Mouse (Mus musculus): ENCODE measurements at regions not wholly inside any gene's neighbourhood (a gene's known extent, or its start where the extent isn't known, plus 50 kb on each side); places are given as distances from the start of the nearest gene placed in this dataset.

DNA sequence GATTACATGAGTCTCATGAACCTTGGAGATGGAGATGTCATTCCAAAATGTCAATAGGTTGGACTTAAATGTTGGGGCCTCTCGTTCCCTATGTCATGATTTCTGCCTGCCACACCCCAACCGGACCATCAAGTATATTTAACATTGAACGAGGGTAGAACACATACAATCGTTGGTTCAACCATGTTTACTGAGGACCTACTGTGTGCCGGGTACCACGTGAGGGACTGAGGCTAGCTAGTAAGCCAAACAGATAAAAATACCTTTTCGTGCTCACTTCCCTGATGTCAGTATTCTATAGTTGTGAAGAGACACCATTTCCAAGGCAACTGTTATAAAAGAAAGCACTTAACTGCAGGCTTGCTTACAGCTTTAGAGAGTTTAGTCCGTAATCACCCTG is 70.6 kb upstream of the Tnrc6c start:
- Histone ChIP-seq H3K4me1 (ENCODE audit: control insufficient read depth, insufficient read depth, low read length) (no peaks in the 10 kb centered on the region), H3K4me3 (ENCODE audit: low read length) (no peak overlapping the region), H3K9me3 (ENCODE audit: control insufficient read depth, low read length) (no peaks in the 10 kb centered on the region), H3K27me3 (ENCODE audit: control insufficient read depth, insufficient read depth, low read length) (no peaks in the 10 kb centered on the region), H3K4me2 (replicated peaks; ENCODE audit: low read depth, low read length) (no peak overlapping the region), H3K9ac (ENCODE audit: low read depth, low read length) (no peak overlapping the region), H3K27ac (ENCODE audit: low read depth, low read length) (no peak overlapping the region), H3K36me3 (ENCODE audit: control insufficient read depth, insufficient read depth, low read length) (no peaks in the 10 kb centered on the region)
- ATAC-seq (ENCODE audit: low FRiP score, low TSS enrichment) = no peak
- whole genome bisulfite sequencing = 94% methylated on average over 8 of the region's 8 CpGs

DNA sequence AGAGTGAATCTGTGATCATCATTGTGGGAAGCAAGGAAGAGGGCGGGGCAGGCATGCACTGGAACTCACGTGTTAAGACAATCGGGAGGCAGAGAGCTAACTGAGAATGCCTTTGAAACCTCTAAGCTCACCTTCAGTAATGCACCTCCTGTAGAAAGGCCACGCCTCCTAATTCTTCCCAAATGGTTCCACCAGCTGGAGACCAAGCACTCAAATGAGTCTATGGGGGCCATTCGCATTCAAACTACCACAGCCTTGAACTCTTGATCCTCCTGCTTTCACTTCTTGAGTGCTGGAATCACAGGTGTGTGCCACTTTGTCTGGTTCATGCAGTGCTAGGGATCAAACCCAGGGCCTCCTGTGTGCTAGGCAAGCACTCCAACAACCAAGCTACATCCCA is 68.5 kb upstream of the Tnrc6c start:
- Histone ChIP-seq H3K4me3 (ENCODE audit: low read length) (no peak overlapping the region), H3K9ac (ENCODE audit: low read depth, low read length) (no peak overlapping the region), H3K27me3 (ENCODE audit: control insufficient read depth, insufficient read depth, low read length) (no peaks in the 10 kb centered on the region), H3K27ac (ENCODE audit: low read depth, low read length) (no peak overlapping the region), H3K4me2 (replicated peaks; ENCODE audit: low read depth, low read length) (no peak overlapping the region), H3K36me3 (ENCODE audit: control insufficient read depth, insufficient read depth, low read length) (no peaks in the 10 kb centered on the region), H3K4me1 (ENCODE audit: control insufficient read depth, insufficient read depth, low read length) (no peaks in the 10 kb centered on the region), H3K9me3 (ENCODE audit: control insufficient read depth, low read length) (no peaks in the 10 kb centered on the region)
- WGBS = 84% methylated on average over 5 of the region's 5 CpGs
- ATAC-seq (ENCODE audit: low FRiP score, low TSS enrichment) = no peak

DNA sequence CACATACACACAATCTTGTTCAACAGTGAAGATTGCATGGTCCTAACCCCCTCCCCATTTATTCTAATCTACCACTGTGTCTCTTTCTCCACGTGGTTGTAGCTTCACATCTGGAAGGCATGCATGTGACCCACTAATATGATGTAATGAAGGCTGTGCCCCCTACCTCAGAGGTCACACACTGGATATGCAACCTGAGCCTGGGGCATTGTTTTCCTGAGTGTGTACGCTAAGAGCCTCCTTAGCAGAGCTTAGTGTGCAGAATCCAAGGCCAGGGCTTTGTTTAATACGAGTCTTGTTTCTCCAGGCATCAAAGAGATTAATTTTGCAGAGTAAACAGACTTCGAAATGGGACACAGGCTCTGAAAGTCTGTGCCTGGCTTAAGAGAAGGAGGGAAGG is 68.0 kb upstream of the Tnrc6c start:
- no peak overlapping the region for H3K27ac ChIP-seq (ENCODE audit: low read depth, low read length)
- H3K9ac ChIP-seq (ENCODE audit: low read depth, low read length) = no peak overlapping the region
- no peaks in the 10 kb centered on the region for H3K4me1 ChIP-seq (ENCODE audit: control insufficient read depth, insufficient read depth, low read length)
- no peak for ATAC-seq (ENCODE audit: low FRiP score, low TSS enrichment)
- no peak overlapping the region for H3K4me3 ChIP-seq (ENCODE audit: low read length)
- WGBS = 44% methylated on average over 4 of the region's 4 CpGs
- H3K4me2 ChIP-seq (replicated peaks; ENCODE audit: low read depth, low read length) = no peak overlapping the region
- H3K36me3 ChIP-seq (ENCODE audit: control insufficient read depth, insufficient read depth, low read length) = no peaks in the 10 kb centered on the region
- no peaks in the 10 kb centered on the region for H3K9me3 ChIP-seq (ENCODE audit: control insufficient read depth, low read length)
- no peaks in the 10 kb centered on the region for H3K27me3 ChIP-seq (ENCODE audit: control insufficient read depth, insufficient read depth, low read length)

DNA sequence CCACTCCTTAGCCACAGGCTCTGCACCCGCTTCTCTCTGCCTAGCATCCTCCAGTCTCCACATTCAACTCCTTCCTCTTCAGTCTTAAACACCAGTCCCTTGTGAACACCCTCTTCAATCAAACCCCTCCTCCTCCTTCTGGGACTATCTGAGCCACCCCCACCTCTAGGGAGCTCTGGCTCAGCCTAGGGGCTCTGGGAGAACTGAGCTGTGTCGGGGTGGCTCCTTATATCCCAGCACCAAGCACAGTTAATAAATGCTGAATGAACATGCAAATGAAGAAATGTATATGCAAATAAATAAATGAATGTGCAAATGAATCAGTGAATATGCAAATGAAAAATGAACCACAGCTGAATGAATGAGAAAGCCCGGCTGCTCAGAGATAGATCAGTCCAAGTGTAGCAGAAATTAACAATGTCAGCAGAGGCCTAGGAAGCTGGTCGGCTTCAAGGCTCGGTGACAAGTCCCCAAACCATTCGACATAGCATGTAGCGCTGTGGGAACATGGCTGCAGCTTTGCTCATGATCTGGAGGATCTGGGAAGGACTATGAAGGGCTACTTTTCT is 67.1 kb upstream of the Tnrc6c start:
- no peaks in the 10 kb centered on the region for H3K9me3 ChIP-seq (ENCODE audit: control insufficient read depth, low read length)
- H3K4me2 ChIP-seq (replicated peaks; ENCODE audit: low read depth, low read length) = no peak overlapping the region
- H3K9ac ChIP-seq (ENCODE audit: low read depth, low read length) = no peak overlapping the region
- no peaks in the 10 kb centered on the region for H3K4me1 ChIP-seq (ENCODE audit: control insufficient read depth, insufficient read depth, low read length)
- H3K36me3 ChIP-seq (ENCODE audit: control insufficient read depth, insufficient read depth, low read length) = no peaks in the 10 kb centered on the region
- ATAC-seq (ENCODE audit: low FRiP score, low TSS enrichment) = no peak
- H3K27ac ChIP-seq (ENCODE audit: low read depth, low read length) = no peak overlapping the region
- H3K27me3 ChIP-seq (ENCODE audit: control insufficient read depth, insufficient read depth, low read length) = no peaks in the 10 kb centered on the region
- WGBS = 93% methylated on average over 7 of the region's 7 CpGs
- H3K4me3 ChIP-seq (ENCODE audit: low read length) = no peak overlapping the region

DNA sequence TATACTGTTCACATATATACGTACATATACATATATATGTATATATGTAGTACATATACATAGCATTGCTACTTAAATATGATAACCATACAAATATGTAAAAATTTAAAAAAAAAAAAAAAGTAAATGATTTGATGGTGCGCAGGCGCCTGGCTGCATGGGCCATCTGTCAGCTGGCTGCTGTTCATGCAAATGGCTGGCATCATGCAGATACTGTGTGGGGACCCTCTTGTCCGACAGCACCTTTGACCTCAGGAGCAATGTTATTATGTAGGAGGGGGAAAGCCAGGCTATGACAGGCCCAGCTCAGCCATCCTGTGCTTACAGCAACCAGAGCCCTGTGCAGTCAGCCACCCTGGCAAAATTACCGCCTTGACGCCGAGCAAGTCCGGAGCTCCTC is 65.1 kb upstream of the Tnrc6c start:
- Histone ChIP-seq H3K9me3 (ENCODE audit: control insufficient read depth, low read length) (no peaks in the 10 kb centered on the region), H3K27ac (ENCODE audit: low read depth, low read length) (no peak overlapping the region), H3K4me2 (replicated peaks; ENCODE audit: low read depth, low read length) (no peak overlapping the region), H3K4me3 (ENCODE audit: low read length) (no peak overlapping the region), H3K9ac (ENCODE audit: low read depth, low read length) (no peak overlapping the region), H3K36me3 (ENCODE audit: control insufficient read depth, insufficient read depth, low read length) (no peaks in the 10 kb centered on the region), H3K27me3 (ENCODE audit: control insufficient read depth, insufficient read depth, low read length) (no peaks in the 10 kb centered on the region), H3K4me1 (ENCODE audit: control insufficient read depth, insufficient read depth, low read length) (no peaks in the 10 kb centered on the region)
- WGBS = 85% methylated on average over 8 of the region's 8 CpGs
- no peak for ATAC-seq (ENCODE audit: low FRiP score, low TSS enrichment)

DNA sequence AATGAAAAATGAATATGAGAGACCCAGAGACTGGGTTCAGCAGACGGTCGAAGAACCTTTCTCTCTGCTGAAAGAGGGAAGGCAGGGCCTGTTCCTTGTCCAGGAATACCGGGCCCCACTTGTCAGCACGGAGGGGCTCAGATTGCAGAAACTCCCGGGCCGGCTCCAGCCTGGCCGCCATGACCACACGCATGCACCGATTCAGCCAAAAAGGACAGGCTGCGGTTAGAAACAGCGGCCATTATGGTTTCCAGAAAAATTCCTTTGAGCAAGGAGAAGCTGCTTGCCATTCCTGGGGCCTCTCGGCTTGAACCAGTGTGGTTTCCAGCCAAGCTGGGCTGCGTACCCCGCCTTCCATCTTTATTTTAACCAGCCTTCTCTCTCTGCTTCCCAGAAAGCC is 64.7 kb upstream of the Tnrc6c start:
- ATAC-seq (ENCODE audit: low FRiP score, low TSS enrichment) = no peak
- Histone ChIP-seq H3K36me3 (ENCODE audit: control insufficient read depth, insufficient read depth, low read length) (no peaks in the 10 kb centered on the region), H3K27ac (ENCODE audit: low read depth, low read length) (no peak overlapping the region), H3K27me3 (ENCODE audit: control insufficient read depth, insufficient read depth, low read length) (no peaks in the 10 kb centered on the region), H3K4me1 (ENCODE audit: control insufficient read depth, insufficient read depth, low read length) (no peaks in the 10 kb centered on the region), H3K4me3 (ENCODE audit: low read length) (no peak overlapping the region), H3K9ac (ENCODE audit: low read depth, low read length) (no peak overlapping the region), H3K4me2 (replicated peaks; ENCODE audit: low read depth, low read length) (no peak overlapping the region), H3K9me3 (ENCODE audit: control insufficient read depth, low read length) (no peaks in the 10 kb centered on the region)
- 72% methylated on average over 14 of the region's 14 CpGs for WGBS

DNA sequence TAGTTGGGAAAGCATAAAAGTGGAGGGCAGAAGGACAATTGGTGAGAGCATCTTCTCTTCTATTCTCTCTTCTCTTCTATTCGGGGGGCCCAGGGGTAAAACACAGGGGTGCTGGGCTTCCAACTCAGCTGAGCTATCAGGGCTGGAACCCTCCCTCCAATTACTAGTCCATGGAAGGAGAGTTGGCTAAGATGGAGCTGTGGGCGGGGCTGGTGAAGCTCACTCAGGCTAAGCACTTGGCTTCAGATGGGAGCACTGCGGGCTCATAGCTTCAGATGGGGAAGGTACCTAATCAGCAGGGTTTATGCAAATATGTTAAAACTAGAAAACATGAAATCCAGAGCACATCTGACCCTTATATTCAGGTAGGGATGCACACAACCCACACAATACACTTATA is 61.5 kb upstream of the Tnrc6c start:
- no peak for ATAC-seq (ENCODE audit: low FRiP score, low TSS enrichment)
- peaks cover 14% of the 10 kb centered on the region for H3K27me3 ChIP-seq (ENCODE audit: control insufficient read depth, insufficient read depth, low read length)
- 47% methylated on average over 3 of the region's 3 CpGs for WGBS

DNA sequence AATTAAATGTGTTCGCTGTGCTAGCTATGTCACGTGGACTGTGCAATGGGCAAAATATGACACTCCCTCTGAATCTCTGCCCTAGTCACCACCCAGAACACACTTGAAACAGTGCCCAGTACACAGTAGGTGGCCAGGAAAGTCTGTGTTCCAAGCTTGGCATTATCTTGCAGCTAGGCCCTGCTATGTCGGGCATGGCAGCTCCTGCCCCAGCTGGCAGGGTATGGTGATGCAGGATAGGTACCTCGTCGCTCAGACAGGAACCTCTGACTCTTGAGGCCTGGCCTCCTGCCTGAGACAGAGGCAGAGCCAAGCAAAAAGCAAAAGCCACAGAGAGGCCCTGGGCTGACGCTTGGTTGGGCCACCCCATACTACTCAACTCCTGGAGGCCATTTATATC is 57.9 kb upstream of the Tnrc6c start:
- 83% methylated on average over 6 of the region's 6 CpGs for WGBS
- no peak for ATAC-seq (ENCODE audit: low FRiP score, low TSS enrichment)
- no peaks in the 10 kb centered on the region for H3K36me3 ChIP-seq (ENCODE audit: control insufficient read depth, insufficient read depth, low read length)
- no peaks in the 10 kb centered on the region for H3K9me3 ChIP-seq (ENCODE audit: control insufficient read depth, low read length)
- H3K9ac ChIP-seq (ENCODE audit: low read depth, low read length) = no peak overlapping the region
- H3K4me1 ChIP-seq (ENCODE audit: control insufficient read depth, insufficient read depth, low read length) = peaks cover 21% of the 10 kb centered on the region
- H3K27ac ChIP-seq (ENCODE audit: low read depth, low read length) = no peak overlapping the region
- H3K4me3 ChIP-seq (ENCODE audit: low read length) = no peak overlapping the region
- H3K27me3 ChIP-seq (ENCODE audit: control insufficient read depth, insufficient read depth, low read length) = peaks cover 42% of the 10 kb centered on the region
- H3K4me2 ChIP-seq (replicated peaks; ENCODE audit: low read depth, low read length) = no peak overlapping the region

More for the DNA sequence above, 61.5 kb upstream of the Tnrc6c start:
- no peaks in the 10 kb centered on the region for H3K4me1 ChIP-seq (ENCODE audit: control insufficient read depth, insufficient read depth, low read length)
- H3K36me3 ChIP-seq (ENCODE audit: control insufficient read depth, insufficient read depth, low read length) = no peaks in the 10 kb centered on the region
- no peaks in the 10 kb centered on the region for H3K9me3 ChIP-seq (ENCODE audit: control insufficient read depth, low read length)
- no peak overlapping the region for H3K4me2 ChIP-seq (replicated peaks; ENCODE audit: low read depth, low read length)
- H3K27ac ChIP-seq (ENCODE audit: low read depth, low read length) = no peak overlapping the region
- no peak overlapping the region for H3K9ac ChIP-seq (ENCODE audit: low read depth, low read length)
- no peak overlapping the region for H3K4me3 ChIP-seq (ENCODE audit: low read length)

DNA sequence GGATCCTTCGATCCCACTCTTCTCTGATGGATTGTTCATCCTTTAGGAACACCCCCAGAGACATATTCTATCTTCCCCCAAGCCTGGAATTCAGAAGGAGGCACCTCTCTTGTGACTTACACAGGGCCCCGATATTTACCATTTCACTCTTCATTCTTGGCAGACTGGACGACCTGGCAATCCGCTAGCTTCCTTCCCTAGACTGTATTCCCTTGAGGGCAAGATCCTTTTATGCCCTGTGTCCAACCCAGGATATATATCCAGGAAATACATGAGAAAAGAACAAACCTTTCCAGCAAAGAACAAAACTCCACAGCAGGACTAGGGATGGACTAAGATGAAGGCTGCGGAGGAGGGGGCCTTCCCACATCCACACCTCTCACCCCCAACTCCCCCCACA is 56.3 kb upstream of the Tnrc6c start:
- Histone ChIP-seq H3K4me2 (replicated peaks; ENCODE audit: low read depth, low read length) (no peak overlapping the region), H3K27me3 (ENCODE audit: control insufficient read depth, insufficient read depth, low read length) (peaks cover 51% of the 10 kb centered on the region), H3K4me1 (ENCODE audit: control insufficient read depth, insufficient read depth, low read length) (peaks cover 21% of the 10 kb centered on the region), H3K27ac (ENCODE audit: low read depth, low read length) (no peak overlapping the region), H3K4me3 (ENCODE audit: low read length) (no peak overlapping the region), H3K9me3 (ENCODE audit: control insufficient read depth, low read length) (no peaks in the 10 kb centered on the region), H3K9ac (ENCODE audit: low read depth, low read length) (no peak overlapping the region), H3K36me3 (ENCODE audit: control insufficient read depth, insufficient read depth, low read length) (no peaks in the 10 kb centered on the region)
- ATAC-seq (ENCODE audit: low FRiP score, low TSS enrichment) = no peak
- 35% methylated on average over 5 of the region's 5 CpGs for WGBS
